Mouse (Mus musculus): ENCODE data around the gene Eno1.
"Not testable (repeated sequence)": the region's sequence is repeated elsewhere in the genome, so short reads cannot be mapped to it uniquely, and the experiment has no call there.

Eno1 gene

DNA sequence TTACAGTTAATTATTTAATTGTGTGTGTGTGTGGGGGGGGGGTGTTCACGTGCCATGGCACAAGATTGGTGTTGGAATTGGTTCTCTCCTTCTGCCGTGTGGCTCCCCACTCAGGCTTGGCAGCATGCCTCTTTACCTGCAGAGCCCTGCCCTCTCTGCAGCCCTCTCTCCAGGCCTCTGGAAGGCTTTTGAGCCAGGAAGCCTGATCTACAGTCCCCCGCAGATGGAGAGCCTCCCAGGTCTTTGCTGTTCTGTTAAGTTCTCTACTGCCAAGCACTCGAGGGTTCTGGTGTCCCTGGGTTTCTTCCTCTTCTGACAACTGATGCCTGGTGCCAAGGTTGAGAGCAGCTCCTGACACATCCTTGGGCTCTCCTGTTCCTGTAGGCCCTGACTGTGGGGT, 17.9 kb downstream of the Eno1 start:
- DNase-seq = no peak

DNA sequence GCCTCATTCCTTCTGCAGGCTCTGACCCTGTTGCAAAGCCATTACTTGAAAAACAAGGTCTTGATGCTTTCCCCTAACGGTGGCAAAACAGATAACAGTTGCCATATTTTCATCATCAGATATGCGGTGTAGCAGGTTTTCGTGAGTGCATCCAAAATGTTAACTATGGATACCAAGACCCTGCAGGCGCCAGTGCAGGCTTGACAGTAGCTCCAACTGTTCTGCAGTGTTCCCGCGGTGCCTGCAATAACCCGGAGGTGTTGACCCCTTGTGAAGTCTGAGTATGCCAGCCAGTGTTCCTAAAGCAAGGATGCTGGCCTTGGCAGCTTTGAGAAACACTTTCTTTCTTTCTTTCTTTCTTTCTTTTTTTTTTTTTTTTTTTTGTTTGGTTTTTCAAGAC, 18.7 kb downstream of the Eno1 start:
- DNase-seq = no peak

DNA sequence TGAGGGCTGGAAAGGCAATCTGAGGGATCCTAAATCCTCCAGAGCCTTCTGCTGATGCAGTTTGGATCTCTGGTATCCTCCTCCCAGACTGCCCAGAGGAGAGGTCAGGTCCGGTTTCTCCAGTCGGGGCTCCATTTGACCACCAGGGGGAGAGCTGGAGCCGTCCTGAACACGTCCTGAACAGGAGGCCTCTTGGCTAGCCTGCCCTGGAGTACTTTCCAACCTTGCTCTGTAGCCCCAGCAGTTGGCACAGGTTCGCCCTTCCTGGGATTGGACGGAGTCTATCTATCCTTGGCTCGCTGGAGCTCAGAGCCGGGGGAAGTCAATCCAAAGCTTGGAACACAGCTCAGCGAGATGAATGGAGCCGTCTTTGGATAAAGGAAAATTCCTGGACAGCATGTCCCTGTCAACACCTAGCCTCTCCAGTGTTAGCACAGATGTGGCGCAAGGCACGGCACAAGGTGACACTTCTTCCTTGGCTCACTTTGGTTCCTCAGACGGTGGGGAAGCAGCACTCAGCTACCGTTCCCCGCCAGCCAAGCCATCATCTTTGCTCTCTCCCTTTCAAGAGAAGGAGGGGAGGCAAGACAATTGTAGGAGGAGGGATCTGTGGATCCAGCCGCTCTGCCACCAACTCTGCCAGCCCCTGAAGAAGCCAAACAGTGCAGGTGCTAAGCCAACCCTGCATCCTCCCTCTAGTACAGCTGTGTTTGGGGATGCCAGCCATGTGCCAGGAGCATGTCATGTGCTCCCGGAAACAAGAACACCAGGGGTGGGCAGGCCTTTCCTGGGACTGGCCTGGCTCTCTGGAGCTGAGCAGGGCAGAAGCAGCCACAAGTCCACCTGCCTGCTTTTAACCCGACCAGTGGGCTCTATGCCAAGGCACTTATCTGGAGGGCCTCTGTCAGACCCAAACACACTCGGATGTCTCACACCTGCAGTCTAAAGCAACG, 21.0 kb downstream of the Eno1 start:
- DNase-seq = peak; percentile 89

DNA sequence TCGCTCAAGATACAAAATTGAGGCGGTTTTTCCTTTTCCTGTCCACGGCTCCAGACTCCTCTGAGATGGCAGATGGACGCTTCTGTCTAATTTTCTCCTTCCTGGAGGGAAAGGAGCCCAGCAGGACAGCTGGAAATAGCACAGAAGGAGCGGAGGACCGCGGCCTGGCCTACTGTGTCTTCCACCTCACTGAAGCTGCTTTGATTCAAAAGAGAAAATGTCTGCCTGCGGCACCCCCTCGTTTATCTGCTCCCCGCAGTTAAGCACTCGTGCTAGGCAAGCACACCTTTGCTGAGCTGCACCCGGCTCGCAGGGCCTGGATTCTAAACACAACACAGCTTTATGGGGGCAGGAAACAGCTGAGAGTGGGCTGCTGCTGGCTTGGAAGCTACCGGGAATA, 21.9 kb downstream of the Eno1 start:
- no peak for DNase-seq

DNA sequence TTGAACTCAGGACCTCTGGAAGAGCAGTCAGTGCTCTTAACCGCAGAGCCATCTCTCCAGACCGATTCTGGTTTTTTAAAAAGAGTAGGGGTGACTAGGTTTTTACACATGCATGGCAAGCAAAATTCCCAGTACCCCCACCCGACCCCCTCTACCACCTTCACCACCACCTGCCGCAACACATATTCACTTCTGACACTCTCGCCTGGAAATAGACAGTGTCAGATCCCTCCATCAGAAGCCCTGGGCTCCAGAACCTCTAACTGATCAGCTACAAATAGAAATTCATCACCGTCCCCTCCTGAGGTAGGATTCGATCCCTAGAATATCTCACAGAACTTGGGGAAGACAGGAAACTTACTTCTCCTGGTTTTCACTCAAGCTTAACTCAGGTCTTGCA, 23.1 kb downstream of the Eno1 start:
- DNase-seq = no peak

DNA sequence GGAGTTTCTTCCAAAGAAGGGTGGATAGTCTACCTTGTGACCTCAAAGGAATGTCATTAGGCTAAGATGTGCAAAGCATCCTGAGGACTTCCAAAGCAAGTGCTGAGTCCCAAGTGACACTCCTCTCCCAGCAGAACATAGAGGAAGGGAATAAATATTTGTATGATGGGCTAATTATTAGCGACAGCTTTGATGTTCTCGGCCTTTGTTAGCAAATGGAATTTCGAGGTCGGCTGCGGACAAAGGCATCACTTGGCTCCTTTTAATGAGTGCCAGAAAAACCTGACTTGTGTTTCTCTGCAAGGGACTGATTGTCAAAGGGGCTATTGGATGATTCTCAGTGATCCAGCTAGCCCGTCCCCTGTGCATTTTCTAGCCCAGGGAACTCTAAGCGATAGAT, 23.6 kb downstream of the Eno1 start:
- no peak for DNase-seq

DNA sequence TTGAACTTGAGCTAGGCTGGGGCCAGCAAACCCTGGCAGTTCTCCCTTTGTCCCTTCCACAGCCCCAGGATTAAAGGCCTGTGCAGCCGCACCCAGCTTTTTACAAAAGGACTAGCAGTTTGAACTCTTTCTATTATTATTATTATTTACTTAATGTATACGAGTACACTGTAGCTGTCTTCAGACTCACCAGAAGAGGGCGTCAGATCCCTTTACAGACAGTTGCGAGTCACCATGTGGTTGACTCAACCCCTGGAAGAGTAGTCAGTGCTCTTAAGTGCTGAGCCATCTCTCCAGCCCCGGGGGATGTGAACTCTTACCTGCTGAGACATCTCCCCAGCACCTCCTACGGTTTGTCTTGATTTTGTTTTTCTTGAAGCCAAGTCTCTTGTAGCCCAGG, 24.2 kb downstream of the Eno1 start:
- no peak for DNase-seq

DNA sequence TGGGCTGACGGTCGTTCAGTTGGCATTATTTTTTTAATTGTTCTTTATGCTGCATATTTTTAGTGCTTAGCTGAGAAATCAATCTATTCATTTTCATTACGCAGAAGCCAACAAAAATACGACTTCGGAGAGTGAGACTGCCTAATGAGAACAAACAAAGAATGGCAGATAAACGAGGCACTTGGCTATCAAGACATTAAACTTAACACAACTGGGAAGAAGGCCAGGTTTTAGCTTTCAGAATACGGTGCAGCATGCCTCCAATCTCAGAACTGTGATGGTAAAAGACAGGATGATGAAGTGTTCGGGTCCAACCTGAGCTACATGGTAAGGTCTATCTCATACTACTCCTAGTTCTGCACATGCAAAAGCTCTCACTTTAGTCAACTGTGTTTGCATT, 25.8 kb downstream of the Eno1 start:
- DNase-seq = no peak

DNA sequence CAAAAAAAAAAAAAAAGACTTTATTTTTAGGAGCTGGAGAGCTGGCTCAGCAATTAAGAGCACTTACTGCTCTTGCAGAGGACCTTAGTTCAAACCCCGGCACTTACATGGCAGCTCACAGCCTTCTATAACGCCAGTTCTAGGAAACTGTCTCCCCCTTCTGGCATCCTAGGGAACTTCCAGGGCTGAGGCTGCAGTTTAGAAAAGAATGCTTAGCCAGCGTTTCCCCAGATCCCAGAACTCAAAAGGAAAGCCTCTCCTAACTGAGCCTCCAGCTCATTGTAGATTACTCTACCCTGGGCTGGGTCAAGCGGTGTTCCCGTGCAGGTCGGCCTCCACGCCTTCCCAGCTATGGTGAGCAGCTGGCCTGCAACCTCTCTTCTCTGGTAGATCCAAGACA, 28.4 kb downstream of the Eno1 start:
- DNase-seq = peak; percentile 56

DNA sequence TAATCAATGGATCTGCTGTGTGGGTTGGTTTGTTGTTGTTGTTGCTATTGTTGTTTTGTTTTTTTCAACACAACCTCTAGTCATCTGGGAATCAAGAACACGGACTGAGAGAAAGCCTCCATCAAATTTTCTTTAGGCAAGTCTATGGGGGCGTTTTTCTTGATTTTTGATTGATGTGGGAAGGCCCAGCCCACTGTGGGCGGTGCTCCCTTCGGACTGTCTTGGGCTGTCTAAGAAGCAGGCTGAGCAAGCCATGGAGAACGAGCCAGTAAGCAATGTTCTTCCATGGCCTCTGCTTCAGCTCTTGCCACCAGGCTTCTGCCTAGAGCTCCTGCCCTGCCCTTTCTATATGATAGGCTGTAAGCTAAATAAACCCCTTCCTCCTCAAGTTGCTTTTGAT, 28.9 kb downstream of the Eno1 start:
- no peak for DNase-seq

DNA sequence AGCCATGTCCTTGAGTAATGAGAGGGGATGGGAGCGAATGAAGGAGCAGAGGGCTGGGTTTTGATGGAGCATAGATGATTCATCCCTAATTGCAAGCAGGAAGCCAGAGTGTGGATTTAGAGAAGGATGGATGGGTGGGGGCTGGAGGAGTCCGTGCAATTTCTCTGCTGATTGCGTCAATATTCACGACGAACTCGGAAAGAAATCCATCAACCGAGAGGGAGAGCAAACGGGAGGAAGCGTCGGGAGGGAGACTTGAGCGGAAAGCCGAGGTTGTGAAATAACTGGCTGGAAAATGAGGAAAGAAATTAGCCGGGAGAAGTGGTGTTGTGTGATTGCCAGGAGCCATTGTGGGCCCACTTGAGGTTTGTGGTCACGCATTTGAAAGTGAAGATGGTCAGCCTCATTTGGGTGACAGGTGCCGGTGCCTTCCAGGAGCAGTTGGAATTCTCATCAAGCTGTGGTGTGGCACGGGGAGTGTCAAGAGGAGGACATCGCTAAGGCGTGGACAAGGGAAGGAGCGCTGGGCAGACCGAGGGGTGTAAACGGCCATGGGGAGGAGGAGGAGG, 30.2 kb downstream of the Eno1 start:
- no peak for DNase-seq

DNA sequence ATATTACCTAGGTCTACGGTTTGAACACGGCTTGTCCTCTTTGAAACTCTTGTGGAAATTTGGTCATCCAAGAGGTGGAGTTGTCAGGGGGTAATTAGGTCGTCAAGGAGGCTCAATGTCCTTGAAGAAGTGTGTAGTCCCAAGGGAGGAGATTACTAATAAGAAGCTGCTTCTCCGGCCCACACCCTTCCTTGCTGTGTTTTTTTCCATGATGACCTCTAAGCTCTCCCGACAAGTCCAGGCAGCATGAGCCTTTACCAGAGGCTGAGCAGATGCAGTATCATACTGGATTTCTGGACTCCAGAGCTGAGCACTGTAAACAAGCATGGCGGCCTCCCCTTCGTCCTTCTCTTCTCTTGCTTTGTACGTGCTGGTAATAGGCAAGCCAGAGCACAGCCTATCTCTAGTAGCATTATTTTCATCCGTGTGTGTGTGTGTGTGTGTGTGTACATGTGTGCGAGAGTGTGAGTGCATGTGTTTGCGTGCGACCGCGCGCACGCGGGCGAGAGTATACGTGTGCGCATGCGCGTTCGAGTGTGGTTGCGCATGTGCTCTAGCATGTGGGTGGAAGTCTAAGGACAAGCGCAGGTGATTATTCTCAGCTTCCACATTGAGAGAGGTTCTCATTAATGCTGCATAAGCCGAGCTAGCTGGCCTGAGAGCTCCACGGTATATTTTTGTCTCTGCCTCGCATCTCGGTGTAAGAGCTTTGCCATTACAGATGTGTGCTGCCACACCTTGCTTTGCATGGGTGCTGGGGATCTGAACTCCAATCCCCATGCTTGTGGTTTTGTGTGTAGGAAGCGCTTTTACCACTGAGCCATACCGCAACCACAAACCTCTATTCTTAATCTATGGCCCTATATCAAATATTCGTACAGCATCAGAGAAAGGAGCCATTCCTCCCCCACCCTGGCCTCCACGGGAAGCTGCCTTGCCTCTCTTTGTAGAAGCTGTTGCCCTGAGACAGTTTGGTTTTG, 32.4 kb downstream of the Eno1 start:
- DNase-seq = no peak

DNA sequence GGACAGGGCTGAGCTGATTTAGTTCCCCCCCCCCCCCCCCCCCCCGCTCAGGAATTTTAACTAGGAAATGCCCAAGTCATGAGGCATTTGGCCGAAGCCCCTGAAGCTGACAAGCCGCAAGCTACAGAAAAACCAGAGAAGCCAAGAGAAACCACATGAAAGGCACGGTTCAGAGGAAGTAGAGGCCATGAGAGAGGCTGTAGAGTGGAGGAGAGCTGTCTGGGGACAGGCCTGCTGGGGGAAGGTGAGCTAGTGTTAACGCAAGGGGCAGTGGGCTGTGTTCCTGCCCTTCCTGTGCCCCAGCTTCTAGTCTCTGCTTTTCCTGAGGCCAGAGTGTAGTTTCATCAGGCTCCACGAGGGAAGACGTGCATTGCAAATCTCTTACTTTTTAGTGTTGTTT, 33.2 kb downstream of the Eno1 start:
- peak; percentile 44 for DNase-seq

DNA sequence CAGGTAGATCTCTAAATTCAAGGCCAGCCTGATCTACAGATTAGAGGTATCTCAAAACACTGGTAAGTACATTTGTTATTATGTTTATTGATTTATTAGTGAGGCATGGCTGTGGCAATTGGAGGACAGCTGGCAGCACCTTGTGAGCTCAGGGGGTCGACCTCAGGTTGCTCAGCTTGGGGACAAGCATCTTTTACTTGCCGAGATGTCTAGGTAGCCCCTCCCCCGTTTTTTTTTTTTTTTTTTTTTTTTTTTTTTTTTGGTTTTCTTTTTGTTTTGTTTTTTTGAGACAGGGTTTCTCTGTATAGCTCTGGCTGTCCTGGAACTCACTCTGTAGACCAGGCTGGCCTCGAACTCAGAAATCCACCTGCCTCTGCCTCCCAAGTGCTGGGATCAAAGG, 34.2 kb downstream of the Eno1 start:
- not testable (repeated sequence) for DNase-seq

DNA sequence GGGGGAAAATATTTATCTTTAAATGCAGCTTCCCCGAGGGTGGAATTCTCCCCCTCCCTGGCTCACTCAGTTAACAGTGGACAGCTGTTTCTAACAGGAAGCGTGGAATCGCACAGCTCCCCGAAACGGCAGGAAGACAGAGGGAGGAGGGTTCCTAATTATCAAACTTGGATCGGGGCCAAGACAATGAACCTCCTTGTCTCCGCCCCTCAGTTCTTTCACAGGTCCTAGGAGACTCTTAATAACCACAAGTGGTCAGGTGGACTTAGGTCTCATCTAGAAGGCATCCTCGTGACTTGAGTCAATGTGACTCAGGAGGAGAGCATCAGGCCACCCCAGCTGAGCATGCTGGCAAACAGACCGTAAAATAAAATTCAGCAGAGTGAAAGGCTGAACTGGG, 36.2 kb downstream of the Eno1 start:
- peak; percentile 89 for DNase-seq

DNA sequence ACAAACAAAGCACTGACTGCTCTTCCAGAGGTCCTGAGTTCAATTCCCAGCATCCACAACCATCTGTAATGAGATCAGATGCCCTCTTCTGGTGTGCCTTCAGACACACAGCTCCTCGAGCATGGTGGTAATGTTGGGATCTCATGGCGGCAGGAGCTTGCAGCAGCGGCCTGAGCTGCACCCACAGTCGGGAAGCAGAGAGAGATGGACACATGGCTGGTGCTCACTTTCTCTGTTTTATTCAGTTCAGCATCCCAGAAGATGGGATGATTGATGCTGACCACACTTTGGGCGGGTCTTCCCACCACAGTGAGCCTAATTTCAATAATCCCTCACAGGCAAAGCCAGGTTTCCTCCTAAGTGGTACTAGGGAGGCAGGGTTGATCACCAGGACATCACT, 39.0 kb downstream of the Eno1 start:
- DNase-seq = no peak

DNA sequence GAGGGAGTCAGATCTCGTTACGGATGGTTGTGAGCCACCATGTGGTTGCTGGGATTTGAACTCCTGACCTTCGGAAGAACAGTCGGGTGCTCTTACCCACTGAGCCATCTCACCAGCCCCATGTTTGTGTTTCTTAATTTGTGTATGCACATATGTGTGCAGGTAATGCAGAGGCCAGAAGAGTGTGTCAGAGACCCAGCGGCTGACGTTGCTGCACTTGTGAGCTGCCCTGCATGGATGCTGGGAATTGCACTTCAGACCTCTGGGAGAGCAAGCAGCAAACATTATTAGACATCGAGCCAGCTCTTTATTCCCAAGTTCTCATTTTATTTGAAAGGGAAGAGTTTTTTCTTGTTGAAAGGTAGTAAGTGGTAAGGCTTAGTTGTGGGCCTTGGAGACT, 42.8 kb downstream of the Eno1 start:
- DNase-seq = not testable (repeated sequence)

DNA sequence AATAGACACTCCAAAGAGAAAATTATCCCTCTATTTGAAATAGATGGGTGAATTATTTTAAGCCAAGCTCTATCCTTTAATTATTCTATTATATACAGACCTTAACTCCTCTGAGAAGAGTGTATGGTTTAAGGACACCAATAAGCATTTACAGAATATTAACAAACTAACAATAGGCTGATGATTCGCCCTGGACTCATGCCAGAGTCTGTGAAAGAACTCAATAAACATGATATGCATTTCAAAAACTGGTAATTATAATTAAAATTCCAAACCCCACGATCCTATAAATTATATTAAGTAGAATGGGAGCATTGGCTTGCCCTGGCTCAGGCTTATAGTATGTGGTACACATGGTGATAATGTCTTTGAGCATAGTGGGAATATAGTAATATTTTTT, 43.5 kb downstream of the Eno1 start:
- no peak for DNase-seq

DNA sequence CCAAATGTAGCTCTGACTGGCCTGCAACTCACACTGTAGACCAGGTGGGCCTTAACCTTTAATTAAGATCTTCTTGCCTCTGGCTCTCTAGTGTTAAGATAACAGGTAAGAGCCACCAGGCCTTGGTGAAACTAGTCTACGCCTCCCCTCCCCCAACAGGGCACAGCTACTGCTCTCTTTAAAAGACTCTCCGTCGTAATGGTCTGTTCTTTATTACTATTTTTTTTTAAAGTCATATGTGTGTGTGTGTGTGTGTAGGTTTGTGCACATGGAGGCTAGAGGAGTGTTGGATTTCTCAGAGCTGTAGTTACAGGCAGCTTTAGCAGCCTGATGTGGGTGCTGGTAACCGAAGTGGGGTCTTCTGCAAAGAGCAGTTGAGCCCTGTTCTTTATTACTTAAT, 43.9 kb downstream of the Eno1 start:
- no peak for DNase-seq

DNA sequence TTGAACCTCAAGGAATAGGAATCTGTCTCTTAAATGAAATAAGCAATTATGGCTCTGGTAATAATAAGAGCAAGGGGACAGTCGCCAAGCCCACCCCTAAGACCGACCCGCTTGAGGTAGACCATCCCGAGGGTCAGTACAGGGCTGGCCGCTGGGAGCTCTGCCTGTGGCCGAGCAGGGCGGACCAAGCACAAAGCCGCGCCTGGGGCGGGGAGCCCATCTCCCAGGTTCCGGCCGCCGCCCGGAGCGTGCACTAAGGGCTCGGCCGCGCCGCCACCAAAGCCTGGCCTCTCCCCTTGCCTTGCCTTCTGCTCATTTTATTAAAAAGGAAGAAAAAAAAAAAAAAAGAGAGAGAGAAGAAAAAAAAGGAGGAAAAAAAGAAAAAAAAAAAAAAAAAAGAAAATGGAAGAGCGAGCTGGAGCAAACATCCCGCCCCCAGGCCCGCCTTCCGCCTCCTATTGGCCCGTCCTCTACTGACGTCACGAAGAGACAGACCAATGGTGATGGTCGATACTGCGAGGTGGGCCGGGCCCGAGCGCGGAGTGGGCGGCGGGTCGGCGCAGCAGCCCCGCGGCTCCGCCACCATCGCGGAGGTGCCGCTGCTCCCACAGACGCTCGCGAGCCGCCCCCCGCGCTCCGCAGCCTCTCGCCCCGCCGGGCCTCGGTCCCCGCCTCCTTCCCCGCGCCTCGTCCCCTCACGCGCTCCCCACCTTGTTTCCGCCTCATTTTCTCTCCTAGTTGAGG, 44.7 kb downstream of the Eno1 start, which contains the start of gene Rere:
Gene Rere (plus strand): TSS at position 629 of the 744 bp plus-strand sequence.
- peak; percentile 99 for DNase-seq

DNA sequence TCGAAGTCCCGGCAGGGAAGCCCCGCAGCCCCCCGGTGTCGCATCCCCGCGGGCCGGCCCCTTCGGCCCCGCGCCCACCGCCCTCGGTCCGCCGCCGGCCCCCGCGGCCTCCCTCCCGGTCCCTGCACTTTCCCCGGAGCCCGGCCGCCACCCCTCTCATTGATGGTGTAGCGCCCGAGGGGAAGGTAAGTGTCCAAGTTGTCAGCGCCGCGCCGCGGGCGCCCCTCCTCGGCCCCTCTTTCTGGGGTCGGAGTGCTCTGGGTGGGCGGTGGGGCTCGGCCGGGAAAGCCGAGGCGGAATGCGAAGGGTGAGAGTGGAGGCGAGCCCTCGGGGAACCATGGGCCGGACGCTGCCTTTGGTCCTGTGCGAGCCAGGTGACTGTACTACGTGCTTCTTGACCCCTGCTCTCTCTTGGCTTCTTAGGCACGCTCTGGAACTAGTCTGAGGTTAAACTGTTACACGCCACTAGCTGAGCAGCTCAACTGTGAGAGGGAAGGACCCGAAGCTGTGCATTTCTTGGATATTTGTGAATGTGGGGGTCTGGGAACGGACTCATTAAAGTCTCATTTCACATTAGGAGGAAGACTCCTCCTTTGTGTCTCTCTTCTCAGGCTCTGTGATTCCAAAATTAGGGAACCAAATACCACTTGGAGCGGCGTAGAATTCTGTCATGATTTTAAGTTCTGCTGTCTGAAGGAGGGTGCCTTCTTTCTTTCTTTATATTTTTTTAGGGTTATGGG, 45.5 kb downstream of the Eno1 start:
- peak; percentile 81 for DNase-seq
